Mouse (Mus musculus) forebrain, embryonic 14.5 days (tissue): ENCODE measurements around the gene Trappc2l. TPM values are rescaled to one million over a fixed set of nuclear protein-coding genes. Genes with fewer than 3 reads are reported as not detected.
A peak's percentile ranks its signal among the peaks of the same experiment; 100 is the strongest.
"Not testable (repeated sequence)": the region's sequence is repeated elsewhere in the genome, so short reads cannot be mapped to it uniquely, and the experiment has no call there.

ENCODE experiments used
- ATAC-seq: fragments of 200-750 bp; cut with Nextera tagmentation; 2 replicates; pipeline ENCODE4 v1.8.0; 2017; ENCODE audit warnings: mild to moderate bottlenecking, moderate library complexity
- DNase-seq: peaks from one replicate; pipeline ENCODE4 v3.0.0-alpha.2; 2015; ENCODE audit warnings: low spot score
- H3K27ac ChIP-seq: fragments of 300-500 bp; sonication (generic); 2 replicates; pipeline ENCODE4 v1.5.1; 2014; ENCODE audit warnings: low read depth, mild to moderate bottlenecking, control low read depth, low read length, moderate library complexity
- H3K27me3 ChIP-seq: fragments of 300-500 bp; sonication (generic); replicated peaks from 2 replicates; pipeline ENCODE4 v1.6.1; 2014; ENCODE audit warnings: low read length, control low read depth, mixed read lengths; ENCODE audit not compliant: control insufficient read depth, insufficient read depth
- H3K36me3 ChIP-seq: fragments of 300-500 bp; sonication (generic); 2 replicates; pipeline ENCODE4 v1.6.1; 2014; ENCODE audit warnings: low read length, control low read depth; ENCODE audit not compliant: control insufficient read depth, insufficient read depth
- H3K4me1 ChIP-seq: fragments of 300-500 bp; sonication (generic); 2 replicates; pipeline ENCODE4 v1.6.1; 2014; ENCODE audit warnings: antibody characterized with exemption, low read length, control low read depth; ENCODE audit not compliant: control insufficient read depth, insufficient read depth
- H3K4me2 ChIP-seq: fragments of 300-500 bp; sonication (generic); 2 replicates; pipeline ENCODE4 v1.6.1; 2014; ENCODE audit warnings: mild to moderate bottlenecking, control low read depth, low read length
- H3K4me3 ChIP-seq: fragments of 300-500 bp; sonication (generic); 2 replicates; pipeline ENCODE4 v1.5.1; 2014; ENCODE audit warnings: low read depth, low read length, control low read depth
- H3K9ac ChIP-seq: fragments of 300-500 bp; sonication (generic); 2 replicates; pipeline ENCODE4 v1.6.1; 2014; ENCODE audit warnings: mild to moderate bottlenecking, low read length, control low read depth, moderate library complexity
- H3K9me3 ChIP-seq: fragments of 300-500 bp; sonication (generic); replicated peaks from 2 replicates; pipeline ENCODE4 v1.6.1; 2016; ENCODE audit warnings: low read length, control low read depth, mixed read lengths; ENCODE audit not compliant: control insufficient read depth
- WGBS: fragments of 180-500 bp; shearing (Covaris S2); extraction: QIAGEN DNeasy Blood & Tissue Kit; methylation state at CpG from one replicate; pipeline ENCODE4 v1.1.7; 2014; 5-methylcytosine and 5-hydroxymethylcytosine counted together
- polyA plus RNA-seq: library from polyadenylated mRNA; unstranded; fragments of >200 nt; fragmentation: Nextera tagmentation; extraction: Ambion mirVana; gene quantifications from 2 replicates; pipeline ENCODE4 v1.2.1, GENCODE M21; 2014

The Trappc2l gene
- polyA plus RNA-seq, 1 experiment from 2014 or later, result 150 TPM

- ATAC-seq (no peak), DNase-seq (no peak)
- Histone ChIP-seq H3K4me2 (no peak overlapping the region), H3K27ac (no peak overlapping the region), H3K9me3 (no peaks in the 10 kb centered on the region), H3K9ac (no peak overlapping the region), H3K27me3 (no peaks in the 10 kb centered on the region), H3K36me3 (peaks cover 36% of the 10 kb centered on the region), H3K4me1 (peaks cover 23% of the 10 kb centered on the region), H3K4me3 (no peak overlapping the region)
- WGBS, result 96% methylated on average over 11 of the region's 11 CpGs
Measured at GRCm38 (mm10) chr8:122571153-122571552, 40.3 kb upstream of the Trappc2l start.

- Histone ChIP-seq H3K4me1 (peaks cover 19% of the 10 kb centered on the region), H3K4me2 (no peak overlapping the region), H3K9ac (no peak overlapping the region), H3K9me3 (no peaks in the 10 kb centered on the region), H3K27me3 (no peaks in the 10 kb centered on the region), H3K36me3 (peaks cover 36% of the 10 kb centered on the region), H3K27ac (no peak overlapping the region), H3K4me3 (no peak overlapping the region)
- no peak for DNase-seq
- ATAC-seq, result no peak
- 95% methylated on average over 17 of the region's 17 CpGs for WGBS
Measured at GRCm38 (mm10) chr8:122571750-122572267, 39.6 kb upstream of the Trappc2l start.

GRCm38 (mm10) chr8:122572751-122573150, 38.7 kb upstream of the Trappc2l start:
- H3K9ac ChIP-seq, result no peak overlapping the region
- DNase-seq, result no peak
- no peak overlapping the region for H3K4me2 ChIP-seq
- no peaks in the 10 kb centered on the region for H3K27me3 ChIP-seq
- peaks cover 36% of the 10 kb centered on the region for H3K36me3 ChIP-seq
- ATAC-seq, result no peak
- no peaks in the 10 kb centered on the region for H3K9me3 ChIP-seq
- no peak overlapping the region for H3K4me3 ChIP-seq
- peaks cover 17% of the 10 kb centered on the region for H3K4me1 ChIP-seq
- whole genome bisulfite sequencing, result 91% methylated on average over 3 of the region's 3 CpGs
- no peak overlapping the region for H3K27ac ChIP-seq

- H3K4me2 ChIP-seq, H3K9me3 ChIP-seq, H3K9ac ChIP-seq, ATAC-seq, H3K27me3 ChIP-seq, H3K4me3 ChIP-seq, H3K27ac ChIP-seq: not testable (repeated sequence)
- Histone ChIP-seq H3K4me1 (peaks cover 17% of the 10 kb centered on the region), H3K36me3 (peaks cover 36% of the 10 kb centered on the region)
- DNase-seq, result peak; percentile 29
- WGBS, result 23% methylated on average over 4 of the region's 4 CpGs
Measured at GRCm38 (mm10) chr8:122573176-122573575, 38.3 kb upstream of the Trappc2l start.

GRCm38 (mm10) chr8:122573577-122573976, 37.9 kb upstream of the Trappc2l start:
- peaks cover 17% of the 10 kb centered on the region for H3K4me1 ChIP-seq
- no peak for DNase-seq
- 43% methylated on average over 9 of the region's 9 CpGs for WGBS
- no peak for ATAC-seq
- no peak overlapping the region for H3K9ac ChIP-seq
- no peaks in the 10 kb centered on the region for H3K27me3 ChIP-seq
- peaks cover 36% of the 10 kb centered on the region for H3K36me3 ChIP-seq
- H3K4me2 ChIP-seq, result no peak overlapping the region
- H3K4me3 ChIP-seq, result no peak overlapping the region
- no peaks in the 10 kb centered on the region for H3K9me3 ChIP-seq
- H3K27ac ChIP-seq, result no peak overlapping the region

- WGBS, result 70% methylated on average over 3 of the region's 3 CpGs
- Histone ChIP-seq H3K27ac (no peak overlapping the region), H3K9me3 (no peaks in the 10 kb centered on the region), H3K27me3 (no peaks in the 10 kb centered on the region), H3K4me3 (no peak overlapping the region), H3K4me2 (no peak overlapping the region), H3K4me1 (peaks cover 16% of the 10 kb centered on the region), H3K9ac (no peak overlapping the region), H3K36me3 (peaks cover 36% of the 10 kb centered on the region)
- no peak for DNase-seq
- ATAC-seq, result no peak
Measured at GRCm38 (mm10) chr8:122574264-122574663, 37.2 kb upstream of the Trappc2l start.

GRCm38 (mm10) chr8:122574667-122575251, 36.7 kb upstream of the Trappc2l start:
- H3K4me3 ChIP-seq, result no peak overlapping the region
- H3K4me2 ChIP-seq, result no peak overlapping the region
- H3K27me3 ChIP-seq, result no peaks in the 10 kb centered on the region
- H3K4me1 ChIP-seq, result peaks cover 15% of the 10 kb centered on the region
- no peak overlapping the region for H3K27ac ChIP-seq
- H3K36me3 ChIP-seq, result peaks cover 36% of the 10 kb centered on the region
- no peak overlapping the region for H3K9ac ChIP-seq
- no peak for DNase-seq
- 63% methylated on average over 10 of the region's 10 CpGs for WGBS
- no peak for ATAC-seq
- no peaks in the 10 kb centered on the region for H3K9me3 ChIP-seq

- Histone ChIP-seq H3K4me3 (no peak overlapping the region), H3K9ac (no peak overlapping the region), H3K4me1 (peaks cover 15% of the 10 kb centered on the region), H3K36me3 (peaks cover 30% of the 10 kb centered on the region), H3K27me3 (no peaks in the 10 kb centered on the region), H3K27ac (no peak overlapping the region), H3K9me3 (no peaks in the 10 kb centered on the region), H3K4me2 (peak overlapping the region; percentile 83)
- WGBS, result 83% methylated on average over 8 of the region's 8 CpGs
- DNase-seq (no peak), ATAC-seq (no peak)
Measured at GRCm38 (mm10) chr8:122575286-122575685, 36.2 kb upstream of the Trappc2l start.

GRCm38 (mm10) chr8:122575735-122576647, 35.4 kb upstream of the Trappc2l start:
- Histone ChIP-seq H3K27me3 (no peaks in the 10 kb centered on the region), H3K9me3 (no peaks in the 10 kb centered on the region), H3K4me2 (peak overlapping the region; percentile 83), H3K27ac (peak overlapping the region; percentile 50; the same call in 1 of the 2 replicates), H3K4me3 (peak overlapping the region; percentile 51), H3K4me1 (peaks cover 15% of the 10 kb centered on the region), H3K36me3 (peaks cover 25% of the 10 kb centered on the region), H3K9ac (peak overlapping the region; percentile 82)
- DNase-seq, result no peak
- peak; percentile 35 for ATAC-seq
- 18% methylated on average over 21 of the region's 21 CpGs for WGBS
